Mouse (Mus musculus) erythroblast, embryonic 14.5 days (primary cell): ENCODE results near the gene Mapk12. TPM values are rescaled to one million over a fixed set of nuclear protein-coding genes. Genes with fewer than 3 reads are reported as not detected.

Source experiments
- H3K27me3 ChIP-seq: 2 replicates; pipeline ENCODE4 v1.6.1; 2012; ENCODE audit warnings: inconsistent platforms; ENCODE audit not compliant: control insufficient read depth
- H3K36me3 ChIP-seq: 2 replicates; pipeline ENCODE4 v1.6.1; 2012; ENCODE audit warnings: mild to moderate bottlenecking, inconsistent platforms; ENCODE audit not compliant: control insufficient read depth
- H3K4me1 ChIP-seq: 2 replicates; pipeline ENCODE4 v1.6.1; 2012; ENCODE audit warnings: inconsistent platforms; ENCODE audit not compliant: control insufficient read depth
- H3K4me3 ChIP-seq: replicated peaks from 2 replicates; pipeline ENCODE3; 2012; ENCODE audit warnings: moderate library complexity, mild to moderate bottlenecking, inconsistent platforms
- H3K9me3 ChIP-seq: 2 replicates; pipeline ENCODE4 v1.6.1; 2012; ENCODE audit warnings: low read length, inconsistent platforms, mixed read lengths; ENCODE audit not compliant: control insufficient read depth
- GATA1 ChIP-seq: IDR thresholded peaks from 2 replicates; pipeline ENCODE4 v1.6.1; 2012; ENCODE audit warnings: low read length, inconsistent platforms, mixed read lengths
- TAL1 ChIP-seq: IDR thresholded peaks from 3 replicates; pipeline ENCODE4 v1.6.1; 2012; ENCODE audit warnings: low read length, inconsistent platforms, mixed read lengths
- polyA plus RNA-seq: library from polyadenylated mRNA; stranded (reverse); fragments of >175 nt; gene quantifications from 2 replicates; pipeline ENCODE4 v1.2.3, GENCODE M21; 2012

The Mapk12 gene
- polyA plus RNA-seq, 1 experiment = 0.02 TPM

DNA sequence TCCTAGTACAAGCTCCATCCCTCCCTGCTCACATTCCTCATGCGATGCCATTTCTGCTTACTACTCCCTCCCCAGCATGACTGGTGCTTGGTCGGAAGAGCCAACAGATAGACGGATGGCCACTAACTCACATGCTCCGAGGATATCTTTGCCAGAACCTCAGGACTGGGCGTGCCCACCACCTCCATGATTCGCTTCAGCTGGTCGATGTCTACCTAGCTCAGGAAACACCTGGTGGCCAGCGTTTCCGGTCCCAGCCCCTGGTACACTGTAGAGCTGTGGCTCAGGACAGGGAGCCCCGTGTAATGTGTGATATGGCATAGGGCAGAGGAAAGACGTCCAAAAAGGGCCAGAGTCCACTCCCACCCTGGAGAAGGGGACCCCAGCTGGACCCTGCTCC is 4.5 kb upstream of the Mapk12 start:
- H3K4me1 ChIP-seq = peaks cover 11% of the 10 kb centered on the region
- H3K27me3 ChIP-seq = peaks cover 98% of the 10 kb centered on the region

DNA sequence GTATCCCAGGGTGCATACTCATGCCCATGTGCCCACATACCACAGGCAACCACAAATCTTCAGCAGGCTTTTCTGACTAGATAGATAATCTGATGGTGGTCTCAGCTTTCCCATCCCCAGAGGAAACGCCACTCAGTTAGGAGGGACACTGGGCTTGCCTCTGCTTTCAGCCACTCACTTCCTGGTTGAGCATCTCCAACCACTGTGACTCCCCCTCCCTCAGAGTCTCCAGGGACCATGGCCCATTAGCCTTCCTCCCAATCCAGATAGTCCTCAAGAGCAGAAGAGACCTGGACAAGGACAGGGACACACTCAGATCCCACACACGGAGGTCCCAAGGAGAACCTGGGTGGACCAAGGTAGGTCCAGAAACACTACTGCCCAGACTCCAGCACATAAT is 2.6 kb upstream of the Mapk12 start:
- H3K9me3 ChIP-seq = peaks cover 4% of the 10 kb centered on the region; the same call in 1 of the 2 replicates

More for the DNA sequence above, 4.5 kb upstream of the Mapk12 start:
- TF ChIP-seq GATA1 (no peak), TAL1 (no peak)
- Histone ChIP-seq H3K4me3 (no peak overlapping the region), H3K36me3 (no peaks in the 10 kb centered on the region), H3K9me3 (peaks cover 4% of the 10 kb centered on the region; the same call in 1 of the 2 replicates)

DNA sequence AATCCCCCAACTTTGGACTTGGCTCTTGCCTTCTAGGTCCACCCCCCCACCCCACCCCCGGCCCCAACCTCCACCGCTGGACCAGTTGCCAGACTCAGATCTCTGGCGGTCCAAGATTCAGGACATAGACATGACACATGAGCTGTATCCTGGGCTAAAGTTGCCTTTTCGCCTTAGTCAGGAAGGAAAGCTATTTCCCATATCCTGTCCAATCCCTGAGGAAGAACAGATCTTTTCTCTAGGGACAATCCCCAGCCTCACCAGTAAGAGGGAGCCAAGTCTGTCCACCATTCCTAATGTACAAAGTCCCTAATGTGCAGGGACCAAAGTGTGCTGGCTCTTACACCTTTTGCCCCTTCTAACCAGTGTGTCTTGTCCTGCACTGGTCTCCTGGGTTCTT is 1.4 kb upstream of the Mapk12 start:
- no peak overlapping the region for H3K4me3 ChIP-seq
- peaks cover 5% of the 10 kb centered on the region for H3K4me1 ChIP-seq
- no peaks in the 10 kb centered on the region for H3K36me3 ChIP-seq
- no peak for TF ChIP-seq GATA1
- no peak for TF ChIP-seq TAL1
- peaks cover 96% of the 10 kb centered on the region for H3K27me3 ChIP-seq
- H3K9me3 ChIP-seq = peaks cover 2% of the 10 kb centered on the region; the same call in 1 of the 2 replicates

More for the DNA sequence above, 2.6 kb upstream of the Mapk12 start:
- peaks cover 5% of the 10 kb centered on the region for H3K4me1 ChIP-seq
- H3K27me3 ChIP-seq = peaks cover 98% of the 10 kb centered on the region
- H3K4me3 ChIP-seq = no peak overlapping the region
- TF ChIP-seq GATA1 (no peak), TAL1 (no peak)
- no peaks in the 10 kb centered on the region for H3K36me3 ChIP-seq

DNA sequence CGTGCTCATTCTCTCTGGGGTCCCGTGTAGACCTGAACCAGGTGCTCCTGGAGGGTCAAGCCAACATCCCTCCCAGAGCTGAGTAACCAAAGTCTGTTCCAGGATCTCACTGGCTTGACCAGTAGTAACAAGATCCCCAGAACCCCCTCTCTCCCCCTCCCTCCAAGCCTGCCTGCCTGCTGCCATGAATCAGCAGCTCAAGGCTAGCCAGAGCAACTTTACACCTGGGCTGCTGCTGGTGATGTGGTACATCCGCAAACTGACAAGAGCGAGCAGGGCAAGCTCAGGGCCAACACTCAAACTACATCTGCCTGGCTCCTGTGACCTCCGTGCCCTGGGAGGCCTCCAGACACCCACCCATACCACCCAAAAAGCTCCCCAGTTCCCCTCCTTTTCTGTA is 940 bp upstream of the Mapk12 start:
- peaks cover 2% of the 10 kb centered on the region; the same call in 1 of the 2 replicates for H3K9me3 ChIP-seq
- H3K27me3 ChIP-seq = peaks cover 95% of the 10 kb centered on the region
- H3K36me3 ChIP-seq = no peaks in the 10 kb centered on the region
- H3K4me1 ChIP-seq = peaks cover 2% of the 10 kb centered on the region
- TF ChIP-seq TAL1 = no peak
- TF ChIP-seq GATA1 = no peak
- H3K4me3 ChIP-seq = no peak overlapping the region

DNA sequence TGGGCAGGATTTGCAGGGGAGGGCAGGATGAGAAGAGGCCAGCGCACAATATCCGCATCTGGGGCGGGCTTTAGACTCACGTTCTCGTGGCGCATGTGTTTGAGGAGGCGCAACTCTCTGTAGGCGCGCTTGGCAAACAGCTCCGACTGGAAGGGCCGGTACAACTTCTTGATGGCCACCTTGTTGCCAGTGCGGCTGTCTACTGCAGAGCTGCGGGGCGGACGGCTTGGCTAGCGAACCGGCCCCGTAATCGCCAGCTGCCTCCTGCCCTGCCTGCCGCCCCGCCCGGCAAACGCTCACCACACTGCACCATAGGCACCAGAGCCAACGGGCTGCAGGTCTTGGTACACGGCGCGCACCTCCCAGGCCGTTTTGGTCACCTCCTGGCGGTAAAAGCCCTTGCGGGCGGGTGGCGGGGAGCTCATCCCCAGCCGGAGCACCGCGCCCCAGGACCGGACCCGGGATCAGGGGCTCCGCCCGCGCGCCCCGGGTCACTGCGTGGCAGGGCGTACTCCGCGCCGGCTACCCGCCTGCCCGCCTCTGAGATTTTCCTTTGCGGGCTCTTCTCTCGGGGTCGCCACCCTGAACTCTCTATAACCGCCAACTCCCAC is 350 bp downstream of the Mapk12 start:
- H3K27me3 ChIP-seq = peaks cover 90% of the 10 kb centered on the region
- no peak for TF ChIP-seq TAL1
- TF ChIP-seq GATA1 = no peak
- H3K9me3 ChIP-seq = 0 out of 2 replicates have a peak, but pooled peaks cover 2% of the 10 kb centered on the region
- no peaks in the 10 kb centered on the region for H3K4me1 ChIP-seq
- no peaks in the 10 kb centered on the region for H3K36me3 ChIP-seq
- H3K4me3 ChIP-seq = no peak overlapping the region

DNA sequence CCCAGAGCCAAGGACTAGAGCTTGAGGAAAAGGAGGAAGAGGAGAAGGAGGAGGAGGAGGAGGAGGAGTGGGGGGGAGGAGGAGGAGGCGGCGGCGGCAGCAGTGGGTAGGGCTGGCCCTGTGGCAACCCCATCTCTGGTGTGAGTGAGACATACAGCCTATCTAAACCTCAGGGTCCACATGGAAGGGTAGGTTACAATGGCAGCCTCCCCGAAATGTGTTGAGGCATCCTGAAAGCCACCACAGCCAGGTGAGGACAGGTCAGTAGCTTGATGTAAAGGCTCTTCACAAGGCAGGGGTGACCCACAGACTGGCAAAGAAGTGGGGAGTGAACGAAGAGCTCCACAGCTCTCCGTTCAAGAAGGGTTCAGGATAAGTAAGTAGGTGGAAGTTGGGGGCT is 2.0 kb downstream of the Mapk12 start:
- H3K36me3 ChIP-seq = no peaks in the 10 kb centered on the region
- H3K4me1 ChIP-seq = no peaks in the 10 kb centered on the region
- peaks cover 82% of the 10 kb centered on the region for H3K27me3 ChIP-seq
- H3K4me3 ChIP-seq = no peak overlapping the region
- no peak for TF ChIP-seq TAL1
- TF ChIP-seq GATA1 = no peak
- H3K9me3 ChIP-seq = 0 out of 2 replicates have a peak, but pooled peaks cover 2% of the 10 kb centered on the region

DNA sequence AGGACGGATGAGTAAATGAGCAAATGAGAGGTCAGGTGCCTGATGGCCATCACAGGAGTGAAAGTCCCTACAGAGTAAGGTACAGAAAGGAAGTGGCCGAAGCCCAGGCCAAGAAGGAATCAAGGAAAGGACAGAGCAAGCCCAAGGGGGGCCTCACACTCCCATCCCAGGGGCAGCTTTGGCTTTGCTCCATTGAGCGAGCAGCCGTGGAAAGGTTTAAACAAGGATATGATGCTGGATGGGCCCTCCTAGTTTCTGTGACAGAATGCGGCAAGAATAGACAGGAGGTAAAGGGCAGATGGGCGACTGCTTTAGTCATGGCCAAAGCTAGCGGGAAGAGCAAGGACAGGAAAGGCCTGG is 2.5 kb downstream of the Mapk12 start:
- H3K36me3 ChIP-seq = no peaks in the 10 kb centered on the region
- no peak overlapping the region for H3K4me3 ChIP-seq
- H3K27me3 ChIP-seq = peaks cover 80% of the 10 kb centered on the region
- no peak for TF ChIP-seq GATA1
- no peak for TF ChIP-seq TAL1
- 0 out of 2 replicates have a peak, but pooled peaks cover 2% of the 10 kb centered on the region for H3K9me3 ChIP-seq
- no peaks in the 10 kb centered on the region for H3K4me1 ChIP-seq

DNA sequence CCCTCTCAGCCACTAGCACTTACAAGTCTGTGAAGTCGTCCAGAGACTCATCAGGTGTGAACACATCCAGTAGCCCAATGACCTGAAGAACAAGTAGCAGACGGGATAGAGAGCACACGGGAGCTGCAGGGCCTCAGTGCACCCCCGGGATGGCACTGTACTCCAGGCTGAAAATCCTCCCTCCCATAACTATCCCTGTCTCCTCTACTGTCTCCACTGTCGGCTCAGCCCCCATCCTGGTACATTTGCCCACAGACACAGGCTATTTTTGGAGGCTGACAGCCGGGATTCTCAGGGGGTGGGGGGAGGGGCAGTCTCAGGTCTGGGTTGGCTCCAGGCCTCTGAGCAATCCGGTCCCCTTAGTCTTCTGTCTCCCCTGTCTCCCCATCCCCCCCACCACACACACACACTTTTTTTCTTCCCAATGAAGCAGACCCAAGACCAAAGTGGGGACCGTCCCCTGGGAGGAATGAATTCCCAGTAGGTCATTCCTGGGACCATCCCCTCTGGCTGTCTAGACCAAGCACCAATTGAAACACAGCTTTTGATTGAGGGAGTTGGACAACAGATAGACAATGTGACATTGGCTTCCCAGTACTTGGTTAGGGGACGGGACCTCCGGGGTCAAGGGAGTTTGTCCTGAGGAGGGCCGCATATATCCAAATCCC is 3.0 kb downstream of the Mapk12 start:
- no peaks in the 10 kb centered on the region for H3K4me1 ChIP-seq
- TF ChIP-seq TAL1 (no peak), GATA1 (no peak)
- H3K4me3 ChIP-seq = no peak overlapping the region
- no peaks in the 10 kb centered on the region for H3K36me3 ChIP-seq
- peaks cover 77% of the 10 kb centered on the region for H3K27me3 ChIP-seq
- H3K9me3 ChIP-seq = 0 out of 2 replicates have a peak, but pooled peaks cover 2% of the 10 kb centered on the region

DNA sequence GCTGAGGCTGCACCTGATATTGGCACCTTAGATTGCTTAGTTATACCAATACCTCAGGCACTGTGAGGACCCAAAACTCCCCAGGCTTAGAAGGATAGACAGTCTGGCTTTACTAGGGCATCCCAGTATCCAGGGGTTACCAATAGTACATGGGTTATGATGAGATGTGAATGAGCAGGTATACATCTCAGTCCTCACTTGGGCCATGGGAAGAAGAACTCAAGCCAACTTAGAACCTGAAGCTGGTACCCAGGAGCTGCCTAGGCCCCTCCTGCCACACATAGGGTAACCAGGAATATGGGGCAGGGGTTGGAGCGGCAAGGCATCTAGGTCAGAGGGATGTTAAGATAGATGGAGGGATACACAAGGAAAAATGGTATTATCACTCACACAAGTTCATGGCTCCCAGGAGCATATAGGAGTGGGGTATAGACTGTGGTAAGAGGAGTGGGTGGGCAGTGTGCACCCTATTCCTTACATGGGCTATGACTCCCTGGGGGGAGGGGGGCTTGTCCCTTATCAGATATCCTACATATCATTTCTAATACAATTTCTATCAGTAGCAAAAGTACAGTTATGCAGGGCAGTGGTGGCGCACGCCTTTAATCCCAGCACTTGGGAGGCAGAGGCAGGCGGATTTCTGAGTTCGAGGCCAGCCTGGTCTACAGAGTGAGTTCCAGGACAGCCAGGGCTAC is 3.9 kb downstream of the Mapk12 start:
- Histone ChIP-seq H3K4me1 (no peaks in the 10 kb centered on the region), H3K4me3 (no peak overlapping the region), H3K36me3 (no peaks in the 10 kb centered on the region), H3K27me3 (peaks cover 67% of the 10 kb centered on the region), H3K9me3 (0 out of 2 replicates have a peak, but pooled peaks cover 2% of the 10 kb centered on the region)
- TF ChIP-seq GATA1 (no peak), TAL1 (no peak)

DNA sequence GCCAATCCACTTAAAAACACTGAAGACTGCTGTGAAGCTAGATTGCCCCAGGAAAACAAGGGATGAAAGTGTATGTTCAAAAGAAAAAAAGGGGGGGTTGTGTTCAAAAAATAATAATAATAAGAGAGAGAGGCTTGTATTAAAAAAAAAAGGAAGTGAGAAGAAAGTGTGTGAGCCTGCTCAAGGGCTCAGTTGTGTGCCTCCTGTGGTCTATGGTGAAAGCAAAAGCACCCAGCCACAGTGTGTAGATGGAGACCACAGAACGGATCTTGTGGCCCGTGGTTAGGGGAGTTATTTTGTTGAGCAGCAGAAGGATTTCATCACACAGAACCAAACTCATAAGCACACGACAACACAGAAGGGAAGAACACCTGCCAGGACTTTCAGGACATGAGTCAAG is 9.2 kb downstream of the Mapk12 start:
- Histone ChIP-seq H3K27me3 (peaks cover 22% of the 10 kb centered on the region), H3K4me3 (no peak overlapping the region), H3K4me1 (peaks cover 22% of the 10 kb centered on the region), H3K9me3 (no peaks in the 10 kb centered on the region), H3K36me3 (peaks cover 2% of the 10 kb centered on the region)
- TF ChIP-seq GATA1 (no peak), TAL1 (no peak)
